Mouse (Mus musculus) adrenal gland, adult (tissue): Measurements from ENCODE around the gene Tipin.

ENCODE experiments used
- DNase-seq, 2 experiments: peaks; one replicate each; pipeline ENCODE4 v3.0.0; 2022 to 2023; ENCODE audit warnings: low spot score in 1 of 2; ENCODE audit not compliant: inconsistent age in 2 of 2

Tipin gene

GRCm38 (mm10) chr9:64341671-64342070, 60.3 kb downstream of the Tipin start:
- DNase-seq = no peak

DNA sequence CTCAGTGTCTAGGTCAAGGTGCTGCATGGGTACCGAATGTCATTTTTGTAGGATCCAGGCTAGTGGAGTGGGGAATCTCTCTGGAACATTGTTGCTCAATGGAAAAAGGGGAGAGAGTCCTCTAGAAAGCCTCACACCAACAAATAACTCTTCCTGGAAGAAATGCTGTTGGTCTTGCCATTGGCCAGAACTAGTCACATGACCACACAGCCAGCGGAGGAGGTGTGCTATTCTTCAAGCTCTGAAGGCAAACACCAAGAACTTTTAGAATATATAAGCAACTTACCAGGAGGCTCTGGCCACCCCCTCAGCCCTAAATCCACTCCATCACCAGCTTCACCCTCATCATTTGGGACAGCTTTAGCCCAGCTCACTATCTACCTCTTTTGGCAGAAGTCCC, 62.3 kb downstream of the Tipin start:
- DNase-seq = no peak

DNA sequence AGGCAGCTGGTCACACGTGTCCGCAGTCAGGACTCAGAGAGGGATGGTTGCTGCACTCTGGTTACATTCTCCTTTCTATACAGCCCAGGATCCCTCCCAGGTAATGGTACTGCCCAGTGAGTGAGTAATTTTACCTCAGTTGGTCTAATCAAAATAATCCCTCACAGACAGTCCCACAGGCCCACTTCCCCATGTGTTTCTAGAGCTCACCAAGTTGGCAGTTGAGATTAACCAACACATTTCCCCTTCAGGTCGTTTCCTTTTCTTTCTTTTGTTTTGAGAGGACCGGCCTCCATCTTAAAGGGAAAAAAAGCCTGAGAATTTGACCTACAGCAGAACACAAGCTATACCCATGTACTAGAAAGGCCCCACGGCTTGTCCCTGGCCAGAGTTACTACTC, 64.5 kb downstream of the Tipin start:
- DNase-seq = no peak

DNA sequence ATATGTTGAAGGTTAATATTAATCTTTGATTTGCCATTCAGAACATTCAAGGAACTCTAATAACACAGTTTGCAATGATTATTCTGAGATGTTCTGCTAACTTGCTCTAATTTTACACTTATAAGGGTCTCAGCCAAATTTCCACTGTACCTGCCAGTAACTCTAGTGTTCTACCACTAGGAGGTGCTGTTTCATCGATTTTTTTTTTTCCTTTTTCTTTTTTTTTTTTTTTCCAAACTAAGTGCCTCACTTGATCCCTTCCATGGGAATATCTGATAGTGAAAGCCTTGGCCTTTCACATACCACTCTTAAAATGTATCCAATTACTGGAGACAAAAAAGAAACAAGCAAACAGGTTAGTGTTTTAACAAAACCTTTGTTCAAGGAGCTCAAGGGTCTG, 66.0 kb downstream of the Tipin start:
- peak in 1 of 2 experiments; percentile 36 for DNase-seq

- DNase-seq = no peak
These were observed 68.1 kb downstream of the Tipin start for GRCm38 (mm10) chr9:64349490-64349889.

DNA sequence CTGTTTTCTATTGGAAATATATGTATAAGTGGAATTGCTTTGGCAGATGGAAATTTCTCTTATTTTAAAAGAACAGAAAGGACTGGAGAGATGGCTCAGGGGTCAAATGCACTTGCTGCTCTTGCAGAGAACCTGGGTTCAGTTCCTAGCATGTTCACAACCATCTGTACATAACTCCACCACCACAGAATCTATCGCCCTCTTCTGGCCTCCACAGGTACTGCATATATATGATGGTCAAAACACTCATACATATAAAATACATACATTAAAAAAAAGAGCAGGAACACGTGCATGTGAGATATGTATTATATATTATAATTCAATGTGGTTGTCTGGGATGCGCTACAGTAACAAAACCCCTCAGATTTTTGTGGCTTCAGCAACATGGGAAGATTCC, 69.8 kb downstream of the Tipin start:
- no peak for DNase-seq
